Mouse (Mus musculus) A20 (cell line): Measurements from ENCODE around the gene Mfsd4b2.

ENCODE experiments used
- DNase-seq: peaks from one replicate; pipeline ENCODE4 v3.0.0-alpha.2; 2011; ENCODE audit warnings: low read depth, low spot score

Mfsd4b2 gene

DNA sequence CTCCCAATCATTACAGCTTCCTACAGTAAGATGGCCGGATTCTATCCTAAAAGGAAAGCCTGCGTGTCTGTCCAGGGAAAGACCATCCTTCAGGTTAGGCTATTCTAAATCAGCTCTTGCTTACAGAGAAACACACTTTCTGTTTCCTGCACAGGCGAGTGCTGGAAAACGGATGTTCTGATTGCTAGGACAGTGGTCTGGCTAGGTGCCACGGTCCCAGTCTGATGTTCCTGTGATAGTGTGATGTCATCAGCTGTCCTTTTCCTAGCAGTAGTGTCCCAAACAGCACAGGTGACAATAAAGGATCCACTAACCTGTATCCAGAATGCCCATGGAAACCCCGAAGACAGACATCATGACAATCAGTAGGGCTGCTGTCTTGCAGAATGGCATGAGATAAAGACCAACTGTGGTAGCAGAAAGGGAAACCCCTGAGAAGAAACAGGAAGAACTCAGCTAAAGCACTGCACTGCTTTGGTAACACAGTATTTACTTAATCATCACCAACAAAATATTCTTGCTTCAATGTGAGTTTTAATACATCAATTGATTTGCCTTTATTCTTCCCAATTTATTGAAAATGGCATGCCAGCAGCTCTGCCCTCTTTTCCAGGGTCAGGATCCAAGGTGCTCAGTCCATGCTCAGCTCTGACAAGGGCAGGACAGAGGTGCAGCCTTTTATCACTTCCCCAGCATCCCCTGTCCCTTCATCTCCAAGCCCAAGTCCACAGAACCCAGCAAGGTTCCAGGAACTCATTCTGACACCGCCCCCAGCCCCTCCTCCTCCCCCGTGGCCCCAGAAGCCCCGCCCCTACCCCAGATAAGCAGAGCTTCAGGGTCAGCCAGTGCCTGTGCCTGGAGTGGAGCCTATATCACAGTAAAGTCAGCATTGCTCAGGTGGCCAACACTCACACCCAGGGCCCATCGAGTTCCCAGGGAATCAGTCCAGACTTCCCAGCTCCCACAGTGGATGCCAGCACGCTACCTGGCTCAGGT lies 32.7 kb downstream of the Mfsd4b2 start:
- peak; percentile 10 for DNase-seq

DNA sequence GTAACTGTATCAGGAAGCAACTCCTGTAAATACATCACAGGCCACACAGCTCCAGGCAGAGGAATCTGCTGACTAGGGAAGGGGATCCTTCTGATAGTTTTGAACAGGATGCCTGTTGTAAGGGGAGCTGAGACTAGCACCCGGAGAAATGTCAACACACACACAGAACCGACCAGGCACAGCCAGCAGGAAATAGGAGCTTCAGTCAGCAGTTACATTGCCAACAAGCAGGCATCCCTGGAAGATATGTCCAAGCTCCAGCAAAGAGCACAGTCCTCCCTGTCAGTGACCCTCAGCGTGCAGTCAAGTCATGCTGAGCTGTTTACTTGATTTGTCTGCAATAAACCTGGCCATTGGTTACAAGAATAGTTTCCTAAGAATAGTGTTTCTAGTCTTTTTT lies 38.1 kb downstream of the Mfsd4b2 start:
- no peak for DNase-seq
